Mouse (Mus musculus) G1E (cell line): ENCODE measurements at regions not wholly inside any gene's neighbourhood (a gene's known extent, or its start where the extent isn't known, plus 50 kb on each side); places are given as distances from the start of the nearest gene placed in this dataset.

Experiments
- CTCF ChIP-seq: IDR thresholded peaks from 2 replicates; pipeline ENCODE4 v1.5.1; 2012; ENCODE audit warnings: low read depth, low read length, inconsistent platforms, mixed read lengths
- GATA2 ChIP-seq: IDR thresholded peaks from 2 replicates; pipeline ENCODE4 v1.6.1; 2012; ENCODE audit warnings: low read depth, low read length, inconsistent platforms, borderline replicate concordance
- POLR2AphosphoS5 ChIP-seq: IDR thresholded peaks from 2 replicates; pipeline ENCODE4 v1.6.1; 2012; ENCODE audit warnings: low read depth, low read length, inconsistent platforms; ENCODE audit not compliant: insufficient replicate concordance
- TAL1 ChIP-seq: conservative IDR thresholded peaks from 2 replicates; pipeline ENCODE4 v1.6.1; 2012; ENCODE audit warnings: low read depth, low read length, inconsistent platforms, mixed read lengths

DNA sequence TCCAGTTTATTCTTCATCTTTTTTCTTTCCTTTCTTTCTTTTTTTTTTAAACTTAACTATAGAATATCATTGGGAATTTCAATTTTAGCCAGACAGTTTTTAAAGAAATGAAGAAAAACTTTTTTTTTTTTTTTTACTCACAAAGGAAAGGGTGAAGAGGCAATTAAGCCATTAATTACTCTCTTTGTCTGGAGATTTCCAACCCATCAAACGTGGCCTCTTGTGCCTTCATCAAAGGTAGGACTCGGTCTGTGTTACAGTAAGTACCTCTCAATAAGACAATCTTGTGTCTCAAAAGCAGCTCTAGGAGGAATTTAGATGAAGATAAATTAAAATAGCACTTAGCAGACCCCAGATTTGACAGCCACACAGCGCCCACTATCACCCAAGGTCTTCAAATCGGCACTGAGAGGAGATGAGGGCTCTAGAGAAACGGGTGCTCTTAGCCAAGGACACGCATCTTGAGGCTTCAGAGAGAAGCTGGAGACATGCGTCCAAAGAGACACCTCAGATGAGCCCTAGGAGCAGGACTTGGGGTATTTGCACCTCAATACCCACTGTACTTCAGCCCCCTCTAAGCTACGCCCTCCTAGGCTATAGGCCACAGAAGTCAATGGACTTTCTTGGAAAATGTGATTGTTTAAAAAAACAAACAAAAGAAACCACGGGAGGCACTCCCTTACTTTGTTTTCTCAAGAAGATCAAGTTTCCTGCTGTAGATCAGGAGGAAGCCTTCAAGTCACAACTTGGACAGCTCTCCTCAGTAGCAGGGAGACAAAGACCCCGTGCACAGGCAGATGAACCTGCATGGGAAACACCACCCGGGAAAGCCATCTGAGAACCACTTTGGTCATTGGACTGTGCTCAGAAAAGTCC lies 176.8 kb upstream of the Spred2 start:
- TF ChIP-seq CTCF (no peak), TAL1 (no peak), GATA2 (no peak), POLR2AphosphoS5 (no peak)
